Mouse (Mus musculus): ENCODE measurements around the gene Akap7.

- TF ChIP-seq CTCF (IDR thresholded peaks at IDR 0.05; ENCODE audit: insufficient read depth, low read length) (no peak), POLR2A (IDR thresholded peaks at IDR 0.05; ENCODE audit: borderline replicate concordance, extremely low read depth, low read depth, low read length) (no peak)
Measured at GRCm38 (mm10) chr10:25144787-25145761, 162.6 kb downstream of the Akap7 start.

All from lung, adult 2 months (tissue).